Mouse (Mus musculus) left cerebral cortex, adult 9 months (tissue): ENCODE data around the gene Fbxo2.
"Not testable (repeated sequence)": the region's sequence is repeated elsewhere in the genome, so short reads cannot be mapped to it uniquely, and the experiment has no call there.

Source experiments
- DNase-seq, 2 experiments: peaks; one replicate each; pipeline ENCODE4 v3.0.0; 2022; ENCODE audit warnings: low spot score in 2 of 2

The Fbxo2 gene

DNA sequence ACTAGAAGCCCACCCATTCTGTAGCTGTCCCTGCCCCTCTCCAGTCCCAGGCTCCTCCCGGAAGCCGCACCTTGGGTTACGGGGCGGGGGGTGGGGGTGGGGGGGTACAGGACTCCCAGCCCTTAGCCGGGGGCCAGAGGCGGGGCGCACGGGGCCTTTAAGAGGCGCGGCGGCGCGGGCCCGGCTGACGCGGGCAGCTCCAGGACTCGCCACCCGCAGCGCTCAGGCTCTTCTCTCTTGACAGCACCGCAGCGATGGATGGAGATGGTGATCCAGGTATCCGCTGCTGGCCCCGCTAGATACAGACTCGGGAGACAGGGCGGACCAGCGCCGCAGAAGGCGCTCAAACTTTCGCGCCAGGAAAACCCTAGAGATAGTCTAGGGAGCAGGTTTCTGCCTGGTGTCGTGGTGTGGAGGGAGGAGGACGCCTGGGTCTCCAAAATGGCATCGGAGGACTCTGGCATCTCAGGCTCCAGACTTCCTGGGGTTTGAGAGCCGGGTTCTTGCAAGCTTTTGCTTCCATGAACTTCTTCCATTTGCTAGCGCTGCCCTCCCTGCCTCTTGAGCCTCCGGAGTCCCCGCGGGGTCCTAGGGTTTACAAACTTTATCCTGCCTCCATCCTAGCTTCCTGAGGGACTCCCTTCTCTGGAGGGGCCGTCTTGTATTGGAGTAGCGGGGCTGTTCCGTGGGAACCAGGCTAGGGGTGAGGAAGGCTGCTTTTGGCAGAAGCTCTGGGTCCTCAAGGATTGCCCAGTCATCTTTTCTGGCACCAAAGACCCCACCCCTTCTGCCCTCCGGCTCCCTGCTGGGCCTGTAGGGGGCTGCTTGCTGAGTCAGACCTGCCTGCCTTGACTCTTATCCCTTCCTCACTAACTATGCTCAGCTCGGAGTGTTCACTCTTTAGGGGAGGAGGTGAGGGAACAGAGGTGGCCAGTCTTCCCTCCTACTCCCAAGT lies at the start of gene Fbxo2, which contains the start of gene Fbxo44:
Gene Fbxo2, plus strand, starts transcription at position 186 of the 955 bp plus-strand sequence.
Gene Fbxo44, minus strand, starts transcription at position 47 of the 955 bp plus-strand sequence.
- peak in 1 of 2 experiments; percentile 66 for DNase-seq

DNA sequence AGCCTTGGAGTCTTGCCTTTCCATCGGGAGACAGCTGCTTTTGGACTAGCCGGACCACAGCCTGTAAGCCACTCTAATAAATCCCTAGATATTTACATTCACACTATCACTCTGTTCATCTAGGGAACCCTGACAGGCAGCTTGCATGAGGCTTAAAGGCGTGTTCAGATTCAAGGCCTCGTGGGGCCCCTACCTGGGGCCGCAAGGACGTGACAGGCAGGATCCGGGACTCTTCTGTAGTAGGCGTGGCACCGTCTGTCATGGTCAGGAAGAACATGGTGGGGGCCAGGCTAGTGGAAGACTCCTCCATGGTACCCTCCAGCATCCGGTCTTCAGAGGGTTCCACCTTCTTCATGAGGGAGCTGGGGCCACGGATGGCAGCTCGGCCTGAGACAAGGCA lies 47.9 kb upstream of the Fbxo2 start:
- no peak for DNase-seq

DNA sequence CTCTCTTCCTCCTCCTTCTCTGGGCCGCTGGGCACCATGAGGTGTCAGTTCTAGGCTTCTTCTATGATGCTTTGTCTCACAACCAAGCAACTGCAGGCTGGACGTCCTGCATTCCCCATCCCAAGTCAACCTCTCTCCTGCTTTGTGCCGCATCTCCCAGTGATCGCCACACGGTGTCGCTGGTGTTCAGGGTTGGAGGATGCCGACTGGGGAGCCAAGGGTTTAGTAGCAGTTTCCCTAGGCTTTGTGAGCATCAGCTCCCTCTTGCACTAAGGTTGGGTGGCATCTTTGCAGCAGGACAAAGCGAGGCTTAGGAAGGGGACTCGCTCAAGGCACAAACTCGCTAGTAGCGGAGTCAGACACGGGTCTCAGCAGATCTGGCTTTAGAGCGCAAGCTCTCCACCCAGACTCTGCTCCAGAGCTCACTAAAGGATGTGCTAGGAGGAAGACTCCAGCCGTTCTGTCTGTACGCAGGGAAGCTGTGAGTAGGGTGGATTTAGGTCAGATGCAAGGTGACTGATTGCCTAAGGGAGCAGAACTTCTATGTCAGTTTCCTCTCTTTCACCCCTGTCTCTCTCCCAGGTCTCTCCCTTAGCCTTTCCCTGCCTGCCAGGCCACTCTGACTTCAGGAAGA lies 45.5 kb upstream of the Fbxo2 start:
- DNase-seq, result peak in 1 of 2 experiments; percentile 86

DNA sequence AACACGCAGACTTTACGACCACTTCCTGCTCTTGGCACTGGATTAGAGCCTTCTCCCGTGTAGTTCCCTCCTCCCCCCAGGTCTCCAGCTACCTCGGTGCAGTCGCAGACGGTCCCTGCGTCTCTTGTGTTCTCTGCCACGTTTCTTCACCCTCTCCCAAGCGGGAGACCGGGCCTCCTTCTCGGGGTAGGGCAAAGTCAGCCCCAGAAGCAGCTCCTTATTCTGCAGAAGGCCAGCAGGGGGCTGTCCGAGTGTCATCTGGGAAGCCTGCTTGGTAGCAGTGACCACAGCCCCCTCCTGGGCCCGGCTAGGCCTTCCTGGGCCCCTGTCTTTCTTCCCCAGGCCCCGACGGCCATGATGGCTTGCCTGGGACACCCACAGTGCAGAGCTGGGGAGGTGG lies 45.0 kb upstream of the Fbxo2 start:
- DNase-seq, result no peak

DNA sequence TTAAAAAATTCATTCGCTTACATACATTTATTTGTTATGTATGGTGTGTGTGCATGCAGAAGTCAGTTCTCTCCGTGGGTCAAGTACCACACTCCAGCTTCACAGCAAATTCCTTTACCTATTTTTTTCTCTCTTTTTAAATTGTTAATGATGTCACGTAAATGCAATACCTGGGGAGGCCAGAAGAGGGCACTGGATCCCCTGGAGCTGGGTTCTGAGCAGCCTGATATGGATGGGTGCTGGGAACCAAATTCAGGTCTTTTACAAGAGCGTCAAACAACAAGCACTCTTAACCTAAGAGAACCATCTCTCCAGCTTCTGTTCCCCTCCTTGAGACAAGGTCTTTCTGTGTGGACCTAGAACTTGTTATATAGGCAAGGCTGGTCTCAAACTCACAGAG lies 43.8 kb upstream of the Fbxo2 start:
- no peak for DNase-seq

DNA sequence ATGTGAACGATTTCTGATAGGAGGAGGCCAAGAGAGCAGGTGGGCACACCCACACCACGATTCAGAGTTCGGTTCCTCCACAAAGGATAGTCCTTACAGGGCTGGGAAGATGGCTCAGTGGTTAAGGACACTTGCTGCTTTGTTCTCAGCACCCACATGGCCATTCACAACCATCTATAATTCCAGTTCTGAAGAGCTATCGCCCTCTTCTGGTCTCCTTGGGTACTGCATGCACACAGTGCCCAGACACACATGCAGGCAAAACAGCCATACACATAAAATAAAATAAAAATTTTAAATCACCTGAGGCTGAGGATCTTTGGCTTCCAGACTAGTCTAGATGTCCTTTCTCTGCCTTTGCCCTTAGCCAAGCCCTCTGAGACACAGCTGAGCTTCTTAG lies 43.0 kb upstream of the Fbxo2 start:
- no peak for DNase-seq

DNA sequence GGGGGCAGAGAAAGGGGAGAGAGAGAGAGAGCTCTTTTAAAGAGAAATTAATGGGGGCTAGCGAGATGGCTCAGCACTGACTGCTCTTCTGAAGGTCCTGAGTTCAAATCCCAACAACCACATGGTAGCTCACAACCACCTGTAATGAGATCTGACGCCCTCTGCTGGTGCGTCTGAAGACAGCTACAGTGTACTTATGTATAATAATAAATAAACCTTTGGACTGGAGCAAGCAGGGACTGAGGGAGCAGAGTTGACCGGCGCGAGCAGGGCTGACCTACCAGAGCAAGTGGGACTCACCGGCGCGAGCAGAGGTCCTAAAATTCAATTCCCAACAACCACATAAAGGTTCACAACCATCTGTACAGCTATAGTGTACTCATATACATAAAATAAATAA lies 40.8 kb upstream of the Fbxo2 start:
- not testable (repeated sequence) for DNase-seq

DNA sequence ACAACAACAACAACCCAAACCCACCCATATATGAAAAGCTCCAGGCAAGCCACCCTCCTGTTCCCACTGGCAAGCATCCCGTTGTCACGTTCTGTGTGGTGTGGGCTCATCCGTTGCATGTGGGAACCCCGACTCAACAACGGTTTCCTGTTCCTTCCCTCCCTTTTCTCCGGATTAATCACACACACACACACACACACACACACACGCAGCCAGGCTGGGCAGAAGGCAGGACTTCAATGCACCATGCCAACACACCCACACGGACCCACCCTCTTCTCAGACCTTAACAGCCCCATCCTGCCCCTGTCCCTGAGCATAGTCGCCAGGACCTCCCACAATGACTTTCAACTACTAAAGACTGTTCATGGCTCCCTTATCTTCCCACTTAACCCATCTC lies 39.9 kb upstream of the Fbxo2 start:
- DNase-seq, result no peak

DNA sequence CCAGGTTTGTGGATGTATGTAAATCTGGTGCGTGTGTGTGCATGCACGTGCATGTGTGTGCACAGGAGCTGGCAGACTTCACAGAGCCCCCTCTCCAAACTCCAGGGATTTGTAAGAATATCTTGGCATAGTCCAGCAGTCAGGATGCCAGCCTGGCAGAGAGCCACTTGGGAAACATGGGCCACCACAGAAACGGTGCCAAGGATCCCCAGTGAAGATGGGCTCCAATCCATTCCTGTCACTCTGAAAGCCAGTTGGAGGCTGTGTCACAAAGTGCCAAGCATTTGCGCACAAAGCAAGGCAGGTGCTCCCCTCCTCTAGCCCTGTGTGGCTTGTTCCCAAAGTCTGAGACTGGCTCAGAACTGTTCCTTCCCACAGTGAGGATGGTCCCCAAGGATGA lies 39.1 kb upstream of the Fbxo2 start:
- DNase-seq, result peak in 1 of 2 experiments; percentile 39

DNA sequence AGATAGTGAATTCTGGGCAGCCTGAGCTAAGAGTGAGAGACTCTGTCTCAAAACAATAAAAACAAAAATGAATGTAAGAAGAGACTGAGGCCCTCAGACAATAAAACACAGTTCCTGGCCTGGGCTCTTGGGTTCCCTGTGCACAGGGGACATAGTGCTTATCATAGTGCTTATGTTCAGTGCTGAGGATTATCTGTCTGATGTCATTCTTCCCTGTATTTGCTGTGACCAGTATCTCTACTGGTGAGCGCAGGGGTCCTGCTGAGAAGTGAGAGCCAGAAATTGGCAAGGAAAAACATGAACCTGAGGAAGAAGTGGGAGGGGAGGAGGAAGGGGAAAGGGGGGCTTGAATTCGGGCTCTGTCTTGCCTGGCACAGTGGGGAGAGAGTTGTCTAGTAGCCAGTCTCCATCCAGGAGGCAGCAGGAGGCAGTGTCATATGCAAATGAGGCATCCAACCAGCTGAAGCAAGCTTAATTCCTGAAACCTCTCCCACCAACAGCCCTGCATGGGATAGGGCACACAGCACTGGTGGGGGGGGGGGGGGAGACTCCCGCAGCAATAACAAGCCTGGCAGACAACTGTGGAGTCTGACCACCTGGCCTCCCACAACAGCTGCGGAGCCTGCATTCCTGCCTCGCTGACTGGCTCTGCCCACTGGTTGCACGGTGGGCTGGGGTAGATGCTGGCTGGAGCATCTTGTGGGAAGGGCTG lies 38.3 kb upstream of the Fbxo2 start:
- DNase-seq, result no peak

DNA sequence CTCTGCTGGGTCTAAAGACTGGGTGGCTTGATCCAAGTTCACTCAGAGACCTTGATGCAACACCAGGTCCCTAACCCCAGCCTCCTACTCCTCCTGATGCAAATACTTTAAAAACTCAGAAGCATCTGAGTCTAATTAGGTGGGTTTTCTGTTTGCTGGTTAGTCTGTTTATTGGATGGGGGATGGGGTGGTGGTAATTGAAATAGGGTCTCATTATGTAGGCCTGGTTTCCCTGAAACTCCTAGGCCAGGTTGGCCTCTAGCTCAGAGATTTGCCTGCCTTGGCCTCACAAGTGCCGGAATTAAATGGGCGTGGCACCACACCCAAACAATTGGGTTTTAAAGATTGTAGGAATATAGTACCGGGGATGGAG lies 37.7 kb upstream of the Fbxo2 start:
- DNase-seq, result no peak

DNA sequence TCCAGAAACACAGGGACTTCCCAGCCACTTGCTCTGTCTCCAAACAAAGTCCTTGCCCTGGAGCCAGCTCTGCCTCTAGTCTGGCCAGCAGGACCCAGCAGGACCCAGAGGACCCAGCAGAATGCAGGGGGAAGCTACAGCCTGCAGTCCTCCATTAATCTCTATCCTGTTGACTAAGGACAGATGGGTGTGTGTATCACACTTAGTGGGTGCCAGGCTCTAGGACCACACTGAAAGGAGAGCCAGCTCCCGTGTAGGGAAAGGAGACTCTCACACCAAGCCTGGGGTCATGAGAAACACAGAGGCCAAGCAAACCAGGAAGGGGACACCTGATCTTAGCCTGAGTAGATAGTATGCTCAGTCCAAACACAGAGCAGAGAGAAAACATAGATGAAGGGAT lies 32.2 kb upstream of the Fbxo2 start:
- no peak for DNase-seq

DNA sequence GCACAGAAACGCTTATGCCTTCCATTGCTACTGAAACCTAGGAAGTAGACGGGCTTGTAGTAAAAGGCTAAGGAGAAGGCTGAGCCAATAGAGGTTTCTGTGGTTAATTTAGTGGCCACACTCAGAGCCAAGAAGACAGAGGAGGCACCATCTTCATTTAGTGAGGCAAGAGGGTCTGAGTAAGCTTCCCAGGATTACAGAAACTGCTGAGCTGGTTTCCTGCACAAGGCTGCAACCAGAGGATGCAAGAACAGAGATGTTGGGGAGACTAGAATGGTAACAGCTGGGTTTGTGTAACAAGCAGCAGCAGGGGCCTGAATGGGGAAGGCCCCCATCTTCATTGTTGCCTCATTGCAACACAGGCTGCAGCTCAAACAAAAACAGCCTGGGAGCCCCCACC lies 31.7 kb upstream of the Fbxo2 start:
- DNase-seq, result no peak

DNA sequence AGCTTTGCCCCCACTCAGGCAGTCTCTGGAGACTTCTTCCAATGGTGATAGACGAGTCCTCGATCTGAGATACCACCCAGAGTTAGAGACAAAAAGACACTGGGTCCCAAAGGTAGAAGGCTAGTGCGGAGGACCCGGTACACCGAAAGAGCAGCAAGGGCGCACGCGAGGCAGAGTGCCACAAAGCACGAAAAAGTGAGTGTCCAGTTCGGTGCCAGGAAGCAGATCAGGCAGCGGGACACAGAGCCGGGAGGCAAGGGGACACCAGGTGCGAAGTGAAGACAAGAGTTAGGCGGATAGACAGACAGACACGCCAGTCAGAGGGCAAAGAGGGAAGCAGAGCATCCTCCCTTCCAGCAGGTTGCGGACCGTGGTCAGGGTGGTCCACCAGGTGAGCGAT lies 30.3 kb upstream of the Fbxo2 start, which contains the start of gene Mad2l2:
Gene Mad2l2, plus strand, starts transcription at position 252 of the 400 bp plus-strand sequence.
- no peak for DNase-seq

DNA sequence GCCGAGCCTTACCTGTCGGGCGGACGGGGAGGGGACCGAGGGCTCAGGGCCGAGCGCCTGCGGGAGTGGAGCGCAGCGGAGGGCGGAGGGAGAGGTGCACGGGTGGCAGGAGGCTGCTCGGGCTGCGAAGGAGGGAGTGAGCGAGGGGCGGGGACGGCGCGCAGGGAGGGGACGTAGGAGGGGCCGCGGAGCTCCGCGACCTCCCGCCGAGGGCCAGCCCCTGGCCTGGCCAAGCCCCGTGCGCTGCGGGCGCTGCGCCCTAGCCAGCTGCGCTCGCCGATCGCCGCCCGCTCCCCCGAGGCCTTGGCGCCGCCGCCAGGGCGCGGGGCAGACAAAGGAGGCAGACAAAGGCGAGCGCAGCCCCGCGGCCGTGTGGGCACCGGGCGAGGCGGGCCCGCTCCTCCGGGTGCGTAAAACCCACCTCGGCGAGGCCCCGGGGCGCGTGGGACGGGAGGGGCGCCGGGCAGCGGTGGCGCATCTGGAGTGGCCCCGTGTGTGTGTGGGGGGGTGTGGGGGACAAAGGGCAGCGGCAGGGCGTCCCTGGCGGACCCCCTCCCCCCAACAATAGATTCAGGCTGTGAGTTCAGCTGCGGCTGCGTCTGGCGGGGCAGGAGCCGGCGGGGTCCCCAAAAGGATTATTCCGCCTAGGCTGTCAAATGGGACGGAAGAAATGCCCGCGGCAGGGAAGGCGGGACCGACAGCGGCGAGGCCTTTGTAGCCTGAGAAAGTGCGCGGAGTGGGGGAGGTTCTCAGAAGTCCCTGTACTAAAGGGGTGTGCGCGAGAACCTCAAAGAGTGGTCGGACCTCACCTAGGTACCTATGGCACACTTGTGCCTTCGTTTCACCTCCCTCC lies 29.6 kb upstream of the Fbxo2 start, which contains the start of gene Draxin:
Gene Draxin, minus strand, starts transcription at position 138 of the 853 bp plus-strand sequence.
- DNase-seq, result no peak

DNA sequence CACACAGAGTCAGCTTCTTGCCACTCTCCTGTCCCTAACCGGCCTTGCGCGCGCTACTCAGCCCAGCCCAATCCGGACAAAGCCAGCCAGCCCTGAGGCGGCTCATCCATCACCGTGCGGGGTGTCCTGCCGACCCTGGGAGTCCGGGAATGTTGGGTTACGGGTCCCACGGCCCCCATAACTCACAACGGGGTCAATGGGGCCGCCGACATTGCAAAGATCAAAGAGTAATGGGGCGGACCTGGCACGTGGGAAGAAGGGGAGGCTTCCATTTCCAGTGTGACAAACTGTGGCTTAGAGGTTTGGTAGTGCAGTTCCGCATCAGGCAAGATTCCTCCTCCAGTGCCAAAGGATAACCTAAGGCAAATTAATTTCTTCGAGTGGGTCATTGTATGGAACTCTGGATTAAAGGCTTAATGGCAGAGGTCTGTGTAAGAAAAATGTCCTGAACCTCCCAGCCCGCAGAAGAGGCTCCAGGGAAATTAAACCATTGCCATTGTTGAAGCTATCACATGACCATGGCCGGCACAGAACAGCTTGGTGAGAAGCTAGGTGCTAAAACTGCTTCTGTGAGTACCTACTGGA lies 28.8 kb upstream of the Fbxo2 start:
- no peak for DNase-seq

DNA sequence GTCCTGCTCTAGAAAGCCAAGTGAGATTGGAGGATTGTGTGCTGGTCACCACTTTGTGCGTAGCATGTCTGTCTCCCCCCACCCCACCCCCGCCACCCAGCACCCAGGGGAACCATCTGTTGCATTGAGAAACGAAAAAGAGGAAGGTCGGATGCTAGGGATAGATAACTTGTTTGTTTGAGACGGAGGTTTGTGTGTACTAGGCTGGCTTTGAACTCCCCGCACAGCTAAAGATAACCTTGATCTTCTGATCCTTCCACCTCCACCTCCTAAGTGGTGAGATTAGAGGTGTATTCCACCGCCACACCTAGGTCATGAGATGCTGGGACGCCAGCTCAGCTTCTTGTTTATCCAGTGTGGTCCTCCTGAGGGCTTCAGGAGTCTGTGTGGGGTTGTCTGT lies 25.4 kb upstream of the Fbxo2 start:
- no peak for DNase-seq

DNA sequence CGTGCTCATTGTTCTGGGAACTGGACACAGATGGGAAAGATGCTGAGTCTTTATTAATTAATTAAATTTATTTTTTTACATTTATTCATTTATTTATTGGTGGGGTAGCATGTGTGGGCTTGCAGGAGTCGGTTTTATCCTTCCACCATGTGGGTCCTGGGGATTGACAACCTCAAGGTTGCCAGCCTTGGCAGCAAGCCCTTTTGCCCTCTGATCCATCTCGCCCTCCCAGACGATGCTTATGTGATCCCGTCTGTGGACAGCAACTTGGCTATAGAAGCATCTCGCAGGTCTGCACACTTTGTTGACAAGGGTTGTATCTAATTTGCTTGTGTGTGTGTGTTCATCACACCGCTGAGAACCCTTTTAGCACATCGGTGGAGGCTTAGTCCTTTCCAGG lies 22.9 kb upstream of the Fbxo2 start:
- no peak for DNase-seq

DNA sequence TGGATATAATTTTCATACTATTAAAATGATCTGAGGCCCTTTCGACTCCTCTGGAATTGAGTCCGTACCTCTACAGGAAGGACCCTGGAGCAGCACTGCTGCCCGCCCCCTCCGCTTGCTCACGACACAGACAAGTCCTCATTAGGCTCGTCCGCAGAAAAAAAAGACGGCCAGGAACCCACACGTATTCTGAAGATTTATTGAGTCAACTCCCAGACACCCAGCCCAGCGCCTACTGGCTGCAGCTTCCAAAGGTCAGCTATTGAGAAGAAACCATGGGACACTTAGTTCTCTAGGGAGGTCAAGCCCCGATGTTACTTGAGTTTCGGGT lies 20.7 kb upstream of the Fbxo2 start:
- no peak for DNase-seq

DNA sequence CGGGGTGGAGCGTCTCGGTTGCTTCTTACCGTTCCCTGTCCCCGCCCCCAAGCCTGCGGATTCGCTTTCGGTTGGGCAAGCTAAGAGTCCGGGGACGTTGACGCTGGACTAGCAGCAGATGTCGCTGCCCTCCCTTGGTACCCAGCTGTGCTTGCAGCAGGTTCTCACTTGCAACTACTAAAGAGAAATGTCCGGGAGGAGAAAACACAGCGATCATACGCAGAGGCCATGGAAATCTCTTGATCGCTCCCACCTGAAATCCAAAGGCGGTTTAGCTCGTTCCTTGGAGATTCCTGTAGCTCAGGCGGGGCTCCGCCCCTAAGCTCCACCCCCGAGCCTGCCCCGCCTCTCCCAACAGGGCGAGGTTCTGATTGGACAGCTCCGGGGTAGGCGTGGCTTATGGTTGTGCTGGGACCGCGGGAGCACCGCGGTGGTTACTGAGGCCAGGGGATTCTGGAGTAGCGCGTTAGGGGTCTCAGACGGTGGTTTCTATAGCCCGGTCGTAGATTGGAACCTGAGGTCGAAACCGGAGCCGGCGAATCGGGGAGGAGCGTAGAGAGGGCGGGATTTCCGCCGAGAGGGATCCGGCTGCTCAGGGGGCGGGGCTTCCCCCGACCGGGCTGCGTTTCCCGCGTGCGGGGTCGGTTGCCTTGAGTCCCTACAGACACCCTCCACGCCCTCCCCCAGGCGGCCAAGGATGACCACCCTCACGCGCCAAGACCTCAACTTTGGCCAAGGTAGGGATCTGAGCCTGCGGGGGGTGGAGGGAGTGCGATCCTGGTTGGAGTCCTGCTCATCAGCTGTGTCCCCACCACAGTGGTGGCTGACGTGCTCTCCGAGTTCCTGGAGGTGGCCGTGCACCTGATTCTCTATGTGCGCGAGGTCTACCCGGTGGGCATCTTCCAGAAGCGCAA lies 20.1 kb upstream of the Fbxo2 start:
- peak; percentile 83 to 94 for DNase-seq
